Mouse (Mus musculus) erythroblast, embryonic 14.5 days (primary cell): ENCODE measurements around the gene Rnaseh1.

Source experiments
- GATA1 ChIP-seq: IDR thresholded peaks from 2 replicates; pipeline ENCODE4 v1.6.1; 2012; ENCODE audit warnings: low read length, inconsistent platforms, mixed read lengths
- TAL1 ChIP-seq: IDR thresholded peaks from 3 replicates; pipeline ENCODE4 v1.6.1; 2012; ENCODE audit warnings: low read length, inconsistent platforms, mixed read lengths

DNA sequence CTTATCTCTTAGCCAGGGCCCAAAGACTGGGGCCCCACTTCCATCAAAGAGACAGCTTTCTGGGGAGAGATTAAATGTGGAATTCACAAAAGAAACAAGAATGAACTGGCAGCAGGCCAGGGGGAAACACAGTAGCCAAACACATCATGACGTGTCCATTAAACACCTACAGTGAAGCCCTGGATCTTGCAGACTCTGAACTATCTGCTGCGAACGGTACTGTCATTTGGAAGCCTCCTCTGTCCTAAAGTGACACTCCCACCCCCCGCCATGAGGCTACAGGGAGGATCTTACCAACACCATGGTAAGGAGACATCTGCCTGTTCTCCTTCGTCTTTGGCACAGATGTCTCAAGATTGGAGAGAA is 27.3 kb upstream of the Rnaseh1 start:
- TF ChIP-seq TAL1 (no peak), GATA1 (no peak)
